Mouse (Mus musculus) gastrocnemius, adult 18-20 months (tissue): ENCODE measurements around the gene Ldlrad2. TPM values are rescaled to one million over a fixed set of nuclear protein-coding genes. Genes with fewer than 3 reads are reported as not detected.

ENCODE experiments used
- DNase-seq: peaks from one replicate; pipeline ENCODE4 v3.0.0; 2021; ENCODE audit warnings: low spot score
- microRNA-seq: library from miRNA; unstranded; fragments of <30 nt; microRNA quantifications from one replicate; pipeline ENCODE4 v1.2.0, GENCODE M21; 2021
- total RNA-seq, 2 experiments: library from RNA; stranded (reverse); gene quantifications; 2 replicates each; pipeline ENCODE4 v1.2.3; 2021

Ldlrad2 gene
- total RNA-seq, 2 experiments from 2014 or later: not detected

GRCm38 (mm10) chr4:137553466-137553865 lies 20.9 kb downstream of the Ldlrad2 start:
- DNase-seq: no peak

GRCm38 (mm10) chr4:137546003-137546525 lies 28.3 kb downstream of the Ldlrad2 start:
- peak; percentile 46 for DNase-seq

GRCm38 (mm10) chr4:137545568-137545967 lies 28.8 kb downstream of the Ldlrad2 start:
- no peak for DNase-seq

GRCm38 (mm10) chr4:137542968-137543367 lies 31.4 kb downstream of the Ldlrad2 start:
- DNase-seq: no peak

GRCm38 (mm10) chr4:137540356-137540755 lies 34.0 kb downstream of the Ldlrad2 start:
- DNase-seq: no peak

- DNase-seq: no peak
Observed at GRCm38 (mm10) chr4:137527872-137528271, 46.5 kb downstream of the Ldlrad2 start.

- no peak for DNase-seq
Observed at GRCm38 (mm10) chr4:137527368-137527767, 47.0 kb downstream of the Ldlrad2 start.

GRCm38 (mm10) chr4:137525426-137525825 lies 48.9 kb downstream of the Ldlrad2 start:
- no peak for DNase-seq

Small RNA genes within 50 kb of the gene (microRNA-seq; reads per million reads assigned to microRNA genes)
- 7.8 reads per million, percentile 20 among the genes with 10 or more reads in this experiment for gene Mir7018

Other genes with a start within 250 kb of the Ldlrad2 start
- 100 to 1,000 TPM; 167 to 172 TPM for gene Cdc42, start 216.8 kb downstream of the Ldlrad2 start, total RNA-seq
- not detected for gene Cela3a, start 164.8 kb downstream of the Ldlrad2 start, total RNA-seq
- gene Cela3b, start 144.0 kb downstream of the Ldlrad2 start, total RNA-seq: under 1 TPM in 1 of 2 experiments, not detected in 1; 0.34 TPM
- not detected for gene 1700013G24Rik, start 121.3 kb downstream of the Ldlrad2 start, total RNA-seq
- gene Hspg2, start 105.8 kb downstream of the Ldlrad2 start, total RNA-seq: 10 to 100 TPM; 53.7 to 61.6 TPM
- 10 to 100 TPM; 24.9 to 27.3 TPM for gene Usp48, start 19.2 kb upstream of the Ldlrad2 start, total RNA-seq
- 10 to 100 TPM in 1 of 2 experiments, 1 to 10 TPM in 1; 8.3 to 10.2 TPM for gene Rap1gap, start 90.2 kb upstream of the Ldlrad2 start, total RNA-seq
- 10 to 100 TPM; 22.5 to 22.9 TPM for gene Alpl, start 221.8 kb upstream of the Ldlrad2 start, total RNA-seq